Mouse (Mus musculus) MEL (cell line): ENCODE measurements at regions not wholly inside any gene's neighbourhood (a gene's known extent, or its start where the extent isn't known, plus 50 kb on each side); places are given as distances from the start of the nearest gene placed in this dataset.

Source experiments
- DNase-seq: peaks from one replicate; pipeline ENCODE4 v3.0.0; 2011; ENCODE audit warnings: low read depth, low spot score
- H3K27ac ChIP-seq: 2 replicates; pipeline ENCODE4 v1.5.1; 2012; ENCODE audit warnings: low read depth, mild to moderate bottlenecking, control low read depth, low read length, moderate library complexity; ENCODE audit not compliant: control insufficient read depth
- H3K27me3 ChIP-seq, 2 experiments: fragments of 150-350 bp in 1 of 2; sonication (generic) in 1 of 2; 2 replicates each; pipeline ENCODE4 v1.6.1; 2012; ENCODE audit warnings: low read length in 2 of 2, mild to moderate bottlenecking in 2 of 2, improper control_type of control experiment in 1 of 2, moderate library complexity in 1 of 2; ENCODE audit not compliant: insufficient read depth in 2 of 2, control insufficient read depth in 1 of 2
- H3K36me3 ChIP-seq, 2 experiments: 2 replicates each; pipeline ENCODE4 v1.6.1; 2012 to 2014; ENCODE audit warnings: low read length in 2 of 2, improper control_type of control experiment in 1 of 2, inconsistent platforms in 1 of 2, mild to moderate bottlenecking in 1 of 2; ENCODE audit not compliant: insufficient read depth in 2 of 2, control insufficient read depth in 1 of 2
- H3K4me1 ChIP-seq, 2 experiments: fragments of 150-350 bp in 1 of 2; sonication (generic) in 1 of 2; 2 replicates each; pipeline ENCODE4 v1.6.1; 2012; ENCODE audit warnings: low read length in 2 of 2, improper control_type of control experiment in 1 of 2, mild to moderate bottlenecking in 1 of 2; ENCODE audit not compliant: insufficient read depth in 2 of 2, control insufficient read depth in 1 of 2
- H3K4me3 ChIP-seq, 2 experiments: fragments of 150-350 bp in 1 of 2; sonication (generic) in 1 of 2; 2 replicates each; pipeline ENCODE4 v1.5.1; 2012; ENCODE audit warnings: low read depth in 2 of 2, low read length in 2 of 2, mild to moderate bottlenecking in 2 of 2, moderate library complexity in 2 of 2, control low read depth in 1 of 2, improper control_type of control experiment in 1 of 2; ENCODE audit not compliant: control insufficient read depth in 1 of 2, insufficient read depth in 1 of 2
- H3K79me2 ChIP-seq: 2 replicates; pipeline ENCODE4 v1.6.1; 2012; ENCODE audit warnings: mild to moderate bottlenecking, low read length, moderate library complexity; ENCODE audit not compliant: control insufficient read depth, poor library complexity, insufficient read depth
- H3K9ac ChIP-seq: 2 replicates; pipeline ENCODE4 v1.6.1; 2012; ENCODE audit warnings: low read depth, mild to moderate bottlenecking, control low read depth, low read length, moderate library complexity; ENCODE audit not compliant: control insufficient read depth, poor library complexity, severe bottlenecking
- H3K9me3 ChIP-seq: fragments of 150-350 bp; sonication (generic); replicated peaks from 2 replicates; pipeline ENCODE4 v1.6.1; 2012; ENCODE audit warnings: mild to moderate bottlenecking, low read length, improper control_type of control experiment, moderate library complexity; ENCODE audit not compliant: insufficient read depth
- CHD1 ChIP-seq: IDR thresholded peaks from 2 replicates; pipeline ENCODE4 v1.6.1; 2012; ENCODE audit warnings: low read depth, mild to moderate bottlenecking, inconsistent platforms, low read length, improper control_type of control experiment
- CHD2 ChIP-seq: IDR thresholded peaks from 2 replicates; pipeline ENCODE4 v1.6.1; 2011; ENCODE audit warnings: low read length, improper control_type of control experiment
- CTCF ChIP-seq, 3 experiments: IDR thresholded peaks in 2 of 3; conservative IDR thresholded peaks in 1 of 3; 2 replicates each; pipeline ENCODE4 v1.5.1; 2011 to 2012; ENCODE audit warnings: low read length in 3 of 3, low read depth in 2 of 3, mild to moderate bottlenecking in 2 of 3, improper control_type of control experiment in 1 of 3, inconsistent platforms in 1 of 3, mixed read lengths in 1 of 3, moderate library complexity in 1 of 3; ENCODE audit not compliant: control insufficient read depth in 1 of 3, insufficient read depth in 1 of 3, poor library complexity in 1 of 3, severe bottlenecking in 1 of 3
- EP300 ChIP-seq, 2 experiments: IDR thresholded peaks; 2 replicates each; pipeline ENCODE4 v1.6.1; 2011; ENCODE audit warnings: improper control_type of control experiment in 2 of 2, low read length in 2 of 2, low read depth in 1 of 2, mild to moderate bottlenecking in 1 of 2
- ETS1 ChIP-seq: IDR thresholded peaks from 2 replicates; pipeline ENCODE4 v1.6.1; 2012; ENCODE audit warnings: low read depth, mild to moderate bottlenecking, inconsistent platforms, low read length, improper control_type of control experiment, moderate library complexity
- HCFC1 ChIP-seq: IDR thresholded peaks from 2 replicates; pipeline ENCODE4 v1.6.1; 2012; ENCODE audit warnings: low read depth, mild to moderate bottlenecking, inconsistent platforms, low read length, improper control_type of control experiment, moderate library complexity
- MAX ChIP-seq: IDR thresholded peaks from 2 replicates; pipeline ENCODE4 v1.6.1; 2011; ENCODE audit warnings: low read length, improper control_type of control experiment
- MEF2A ChIP-seq: IDR thresholded peaks from 2 replicates; pipeline ENCODE4 v1.6.1; 2014; ENCODE audit warnings: low read depth, mild to moderate bottlenecking, inconsistent platforms, low read length, improper control_type of control experiment; ENCODE audit not compliant: poor library complexity, insufficient replicate concordance, severe bottlenecking; ENCODE audit errors: extremely low read depth
- MXI1 ChIP-seq: IDR thresholded peaks from 2 replicates; pipeline ENCODE4 v1.6.1; 2011; ENCODE audit warnings: mild to moderate bottlenecking, low read depth, low read length, improper control_type of control experiment
- NELFE ChIP-seq: IDR thresholded peaks from 2 replicates; pipeline ENCODE4 v1.6.1; 2011; ENCODE audit warnings: low read depth, low read length, improper control_type of control experiment
- POLR2A ChIP-seq, 2 experiments: IDR thresholded peaks; 2 replicates each; pipeline ENCODE4 v1.6.1; 2011 to 2012; ENCODE audit warnings: low read length in 2 of 2, mild to moderate bottlenecking in 2 of 2, control low read depth in 1 of 2, improper control_type of control experiment in 1 of 2, low read depth in 1 of 2, moderate library complexity in 1 of 2; ENCODE audit not compliant: control insufficient read depth in 1 of 2, insufficient read depth in 1 of 2, poor library complexity in 1 of 2
- RCOR1 ChIP-seq: IDR thresholded peaks from 2 replicates; pipeline ENCODE4 v1.6.1; 2012; ENCODE audit warnings: low read depth, mild to moderate bottlenecking, inconsistent platforms, low read length, improper control_type of control experiment
- SIN3A ChIP-seq: IDR thresholded peaks from 2 replicates; pipeline ENCODE4 v1.6.1; 2012; ENCODE audit warnings: low read length, improper control_type of control experiment, inconsistent platforms
- SMC3 ChIP-seq: IDR thresholded peaks from 2 replicates; pipeline ENCODE4 v1.6.1; 2011; ENCODE audit warnings: low read depth, low read length, improper control_type of control experiment
- TAL1 ChIP-seq: IDR thresholded peaks from 2 replicates; pipeline ENCODE4 v1.6.1; 2012; ENCODE audit warnings: mild to moderate bottlenecking, inconsistent platforms, low read length, moderate library complexity, mixed read lengths
- TBP ChIP-seq: IDR thresholded peaks from 2 replicates; pipeline ENCODE4 v1.8.0; 2011; ENCODE audit warnings: low read depth, low read length, improper control_type of control experiment
- ZKSCAN1 ChIP-seq: IDR thresholded peaks from 2 replicates; pipeline ENCODE4 v1.6.1; 2012; ENCODE audit warnings: low read depth, mild to moderate bottlenecking, inconsistent platforms, low read length, improper control_type of control experiment, moderate library complexity
- ZMIZ1 ChIP-seq: IDR thresholded peaks from 2 replicates; pipeline ENCODE4 v1.6.1; 2012; ENCODE audit warnings: low read depth, mild to moderate bottlenecking, inconsistent platforms, low read length, improper control_type of control experiment, moderate library complexity

DNA sequence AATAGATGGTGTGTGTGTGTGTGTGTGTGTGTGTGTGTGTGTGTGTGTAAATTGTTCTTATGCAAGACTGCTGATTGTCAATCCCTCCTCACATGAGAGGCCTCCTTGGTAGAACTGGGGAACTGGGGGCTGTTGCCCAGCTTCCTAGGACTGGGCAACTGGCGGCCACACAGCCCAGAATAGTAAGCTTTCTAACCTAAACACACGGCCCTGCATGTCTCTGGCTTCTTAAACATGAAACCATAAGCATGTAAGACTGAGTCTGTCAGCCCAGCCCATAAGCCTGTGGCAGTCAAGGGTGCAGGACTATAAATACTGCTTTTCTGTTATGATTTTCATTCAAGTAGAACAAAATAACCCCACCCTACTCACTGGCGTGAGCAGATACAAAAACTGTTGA lies 60.7 kb downstream of the Ifng start:
- Histone ChIP-seq H3K4me1 (no peaks in the 10 kb centered on the region), H3K9me3 (no peaks in the 10 kb centered on the region), H3K36me3 (no peaks in the 10 kb centered on the region), H3K27ac (no peak overlapping the region), H3K9ac (no peak overlapping the region), H3K79me2 (no peaks in the 10 kb centered on the region), H3K27me3 (no peaks in the 10 kb centered on the region), H3K4me3 (no peak overlapping the region)
- DNase-seq, result no peak
- TF ChIP-seq MAX, result no peak
- no peak for TF ChIP-seq POLR2A (IDR thresholded peaks at IDR 0.05; ENCODE audit: control insufficient read depth in 1 of 2, insufficient read depth in 1 of 2, low read depth in 1 of 2, low read length in 2 of 2, poor library complexity in 1 of 2)
- no peak for TF ChIP-seq MEF2A
- no peak for TF ChIP-seq SIN3A
- no peak for TF ChIP-seq HCFC1
- no peak for TF ChIP-seq ZMIZ1
- no peak for TF ChIP-seq TAL1
- no peak for TF ChIP-seq ZKSCAN1
- TF ChIP-seq SMC3, result no peak
- no peak for TF ChIP-seq CHD1
- no peak for TF ChIP-seq ETS1
- TF ChIP-seq TBP, result no peak
- no peak for TF ChIP-seq MXI1

DNA sequence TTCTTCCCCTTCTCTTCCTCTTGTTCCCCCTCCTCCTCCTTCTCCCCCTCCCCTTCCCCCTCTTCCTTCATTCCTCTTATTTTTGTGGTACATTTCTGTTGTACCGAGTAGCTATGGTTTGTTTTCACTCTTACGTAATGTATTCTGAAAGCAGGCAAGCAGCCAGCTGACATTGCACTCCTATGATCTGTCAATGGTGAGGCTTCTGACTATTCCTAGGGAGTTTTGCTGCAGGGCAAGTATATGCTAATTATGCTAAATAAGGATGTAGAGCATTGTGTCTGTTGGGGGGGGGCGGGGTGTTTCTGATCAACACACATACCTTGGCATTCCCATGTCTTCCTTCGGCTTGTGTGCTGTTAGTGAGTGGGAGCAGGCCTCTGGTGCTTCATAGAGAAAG lies 64.0 kb downstream of the Ifng start:
- no peak for DNase-seq
- Histone ChIP-seq H3K4me3 (no peak overlapping the region), H3K79me2 (no peaks in the 10 kb centered on the region), H3K27me3 (no peaks in the 10 kb centered on the region), H3K27ac (no peak overlapping the region)
- TF ChIP-seq CTCF (IDR thresholded peaks at IDR 0.05 in 2 of 3, conservative IDR thresholded peaks at IDR 0.05 in 1 of 3; ENCODE audit: control insufficient read depth in 1 of 3, insufficient read depth in 1 of 3, low read depth in 2 of 3, low read length in 3 of 3, poor library complexity in 1 of 3, severe bottlenecking in 1 of 3) (no peak), RCOR1 (no peak), CHD2 (no peak), ZKSCAN1 (no peak), SMC3 (no peak), EP300 (IDR thresholded peaks at IDR 0.05; ENCODE audit: low read depth in 1 of 2, low read length in 2 of 2) (no peak), NELFE (no peak)
- TF ChIP-seq, all 39 proteins: peak for 0
- H3K4me1 ChIP-seq, result no peaks in the 10 kb centered on the region
- no peak overlapping the region for H3K9ac ChIP-seq
- no peaks in the 10 kb centered on the region for H3K9me3 ChIP-seq
- no peaks in the 10 kb centered on the region for H3K36me3 ChIP-seq
